Mouse (Mus musculus) intestine, postnatal 0 days (tissue): ENCODE measurements around the gene Ikbke. TPM values are rescaled to one million over a fixed set of nuclear protein-coding genes. Genes with fewer than 3 reads are reported as not detected.
"Not testable (repeated sequence)": the region's sequence is repeated elsewhere in the genome, so short reads cannot be mapped to it uniquely, and the experiment has no call there.

Source experiments
- ATAC-seq: fragments of 200-750 bp; cut with Nextera tagmentation; 2 replicates; pipeline ENCODE4 v1.8.0; 2017; ENCODE audit warnings: mild to moderate bottlenecking, moderate TSS enrichment, moderate library complexity
- H3K27ac ChIP-seq: fragments of 300-500 bp; sonication (generic); 2 replicates; pipeline ENCODE4 v1.5.1; 2014; ENCODE audit warnings: mild to moderate bottlenecking, low read depth, low read length, moderate library complexity
- H3K27me3 ChIP-seq: fragments of 300-500 bp; sonication (generic); replicated peaks from 2 replicates; pipeline ENCODE4 v1.6.1; 2014; ENCODE audit warnings: low read length, mixed read lengths; ENCODE audit not compliant: control insufficient read depth, insufficient read depth
- H3K36me3 ChIP-seq: fragments of 300-500 bp; sonication (generic); 2 replicates; pipeline ENCODE4 v1.6.1; 2014; ENCODE audit warnings: mild to moderate bottlenecking, moderate library complexity; ENCODE audit not compliant: control insufficient read depth, insufficient read depth
- H3K4me1 ChIP-seq: fragments of 300-500 bp; sonication (generic); replicated peaks from 2 replicates; pipeline ENCODE4 v1.6.1; 2014; ENCODE audit warnings: antibody characterized with exemption, low read length, mixed read lengths; ENCODE audit not compliant: control insufficient read depth, insufficient read depth
- H3K4me2 ChIP-seq: fragments of 300-500 bp; sonication (generic); replicated peaks from 2 replicates; pipeline ENCODE4 v1.6.1; 2014; ENCODE audit warnings: low read depth, mild to moderate bottlenecking, moderate library complexity
- H3K4me3 ChIP-seq: fragments of 300-500 bp; sonication (generic); 2 replicates; pipeline ENCODE4 v1.5.1; 2014; ENCODE audit warnings: low read depth, low read length
- H3K9ac ChIP-seq: fragments of 300-500 bp; sonication (generic); 2 replicates; pipeline ENCODE4 v1.6.1; 2014; ENCODE audit warnings: mild to moderate bottlenecking, low read depth, low read length
- H3K9me3 ChIP-seq: fragments of 300-500 bp; sonication (generic); 2 replicates; pipeline ENCODE4 v1.6.1; 2016; ENCODE audit warnings: mixed run types; ENCODE audit not compliant: control insufficient read depth
- CTCF ChIP-seq: sonication (generic); IDR thresholded peaks from 2 replicates; pipeline ENCODE4 v1.5.1; 2016; ENCODE audit warnings: low read depth, mild to moderate bottlenecking, control low read depth, antibody characterized with exemption, moderate library complexity
- WGBS: fragments of 180-500 bp; shearing (Covaris S2); extraction: QIAGEN DNeasy Blood & Tissue Kit; methylation state at CpG from one replicate; pipeline ENCODE4 v1.1.7; 2014; 5-methylcytosine and 5-hydroxymethylcytosine counted together
- polyA plus RNA-seq: library from polyadenylated mRNA; unstranded; fragments of >200 nt; fragmentation: Nextera tagmentation; extraction: Ambion mirVana; gene quantifications from 2 replicates; pipeline ENCODE4 v1.2.1, GENCODE M21; 2015

Gene Ikbke
- polyA plus RNA-seq, 1 experiment from 2014 or later = 8.3 TPM

- Histone ChIP-seq H3K9ac (no peak overlapping the region), H3K4me3 (no peak overlapping the region), H3K9me3 (no peaks in the 10 kb centered on the region), H3K4me1 (no peaks in the 10 kb centered on the region), H3K36me3 (peaks cover 42% of the 10 kb centered on the region), H3K27ac (no peak overlapping the region), H3K4me2 (no peak overlapping the region), H3K27me3 (no peaks in the 10 kb centered on the region)
- no peak for TF ChIP-seq CTCF
- ATAC-seq = no peak
- 78% methylated on average over 10 of the region's 10 CpGs for WGBS
Observed at GRCm38 (mm10) chr1:131268776-131269175, 10.6 kb downstream of the Ikbke start.

- Histone ChIP-seq H3K36me3 (peaks cover 18% of the 10 kb centered on the region; the same call in 1 of the 2 replicates), H3K4me2 (no peak overlapping the region), H3K4me3 (no peak overlapping the region), H3K27me3 (no peaks in the 10 kb centered on the region), H3K27ac (no peak overlapping the region), H3K9ac (no peak overlapping the region), H3K9me3 (no peaks in the 10 kb centered on the region), H3K4me1 (no peaks in the 10 kb centered on the region)
- no peak for TF ChIP-seq CTCF
- 75% methylated on average over 12 of the region's 12 CpGs for WGBS
- ATAC-seq = no peak
Observed at GRCm38 (mm10) chr1:131263905-131264304, 15.5 kb downstream of the Ikbke start.

- Histone ChIP-seq H3K36me3 (peaks cover 15% of the 10 kb centered on the region), H3K9me3 (no peaks in the 10 kb centered on the region), H3K9ac (no peak overlapping the region), H3K27ac (no peak overlapping the region), H3K4me3 (no peak overlapping the region), H3K27me3 (no peaks in the 10 kb centered on the region), H3K4me1 (no peaks in the 10 kb centered on the region), H3K4me2 (no peak overlapping the region)
- ATAC-seq = no peak
- WGBS = 38% methylated on average over 10 of the region's 10 CpGs
- peak; percentile 93 for TF ChIP-seq CTCF
Observed at GRCm38 (mm10) chr1:131260309-131260656, 19.1 kb downstream of the Ikbke start.

- WGBS = 73% methylated on average over 10 of the region's 10 CpGs
- Histone ChIP-seq H3K4me2 (no peak overlapping the region), H3K9me3 (no peaks in the 10 kb centered on the region), H3K4me3 (no peak overlapping the region), H3K27me3 (no peaks in the 10 kb centered on the region), H3K9ac (no peak overlapping the region), H3K36me3 (peaks cover 20% of the 10 kb centered on the region), H3K27ac (no peak overlapping the region), H3K4me1 (no peaks in the 10 kb centered on the region)
- no peak for ATAC-seq
- TF ChIP-seq CTCF = no peak
Observed at GRCm38 (mm10) chr1:131259632-131260308, 19.6 kb downstream of the Ikbke start.

- H3K27me3 ChIP-seq = no peaks in the 10 kb centered on the region
- 80% methylated on average over 6 of the region's 6 CpGs for WGBS
- no peak overlapping the region for H3K27ac ChIP-seq
- no peak overlapping the region for H3K4me2 ChIP-seq
- H3K9me3 ChIP-seq = no peaks in the 10 kb centered on the region
- no peak overlapping the region for H3K4me3 ChIP-seq
- peaks cover 19% of the 10 kb centered on the region for H3K36me3 ChIP-seq
- no peak overlapping the region for H3K9ac ChIP-seq
- no peak for TF ChIP-seq CTCF
- no peaks in the 10 kb centered on the region for H3K4me1 ChIP-seq
- no peak for ATAC-seq
Observed at GRCm38 (mm10) chr1:131257288-131257687, 22.1 kb downstream of the Ikbke start.

GRCm38 (mm10) chr1:131252516-131253250, 26.7 kb downstream of the Ikbke start:
- not testable (repeated sequence) for H3K27ac ChIP-seq, H3K27me3 ChIP-seq, H3K4me2 ChIP-seq, H3K4me1 ChIP-seq, H3K9me3 ChIP-seq, H3K9ac ChIP-seq, ATAC-seq, H3K4me3 ChIP-seq
- H3K36me3 ChIP-seq = peaks cover 19% of the 10 kb centered on the region
- 46% methylated on average over 7 of the region's 7 CpGs for WGBS
